Mouse (Mus musculus): ENCODE data around the gene Acsl5. TPM values are rescaled to one million over a fixed set of nuclear protein-coding genes. Genes with fewer than 3 reads are reported as not detected.

Gene Acsl5
- total RNA-seq (2015) (66.8 and 92.8 TPM in 2 replicates), total RNA-seq (2017) (93.0 and 99.7 TPM in 2 replicates)

GRCm38 (mm10) chr19:55251383-55252124 is at the start of gene Acsl5:
Gene Acsl5, plus strand, starts transcription at chr19:55251938.
- peak; percentile 38 for ATAC-seq (ENCODE audit: poor library complexity, severe bottlenecking)

- ATAC-seq (ENCODE audit: poor library complexity, severe bottlenecking), result peak; percentile 80
These were observed 45.1 kb upstream of the Acsl5 start for GRCm38 (mm10) chr19:55206482-55207138.

- no peak for ATAC-seq (ENCODE audit: poor library complexity, severe bottlenecking)
These were observed 44.5 kb upstream of the Acsl5 start for GRCm38 (mm10) chr19:55207205-55207604.

- ATAC-seq (ENCODE audit: poor library complexity, severe bottlenecking), result no peak
These were observed 43.8 kb upstream of the Acsl5 start for GRCm38 (mm10) chr19:55207746-55208538.

GRCm38 (mm10) chr19:55208654-55209053 is 43.1 kb upstream of the Acsl5 start:
- no peak for ATAC-seq (ENCODE audit: poor library complexity, severe bottlenecking)

- ATAC-seq (ENCODE audit: poor library complexity, severe bottlenecking), result no peak
These were observed 42.7 kb upstream of the Acsl5 start for GRCm38 (mm10) chr19:55209084-55209483.

- no peak for ATAC-seq (ENCODE audit: poor library complexity, severe bottlenecking)
These were observed 40.0 kb upstream of the Acsl5 start for GRCm38 (mm10) chr19:55211698-55212097.

GRCm38 (mm10) chr19:55213617-55214340 is 38.0 kb upstream of the Acsl5 start:
- ATAC-seq (ENCODE audit: poor library complexity, severe bottlenecking), result no peak

GRCm38 (mm10) chr19:55216876-55217275 is 34.9 kb upstream of the Acsl5 start:
- no peak for ATAC-seq (ENCODE audit: poor library complexity, severe bottlenecking)

- no peak for ATAC-seq (ENCODE audit: poor library complexity, severe bottlenecking)
These were observed 34.4 kb upstream of the Acsl5 start for GRCm38 (mm10) chr19:55217365-55217764.

GRCm38 (mm10) chr19:55218192-55218739 is 33.5 kb upstream of the Acsl5 start:
- ATAC-seq (ENCODE audit: poor library complexity, severe bottlenecking), result peak; percentile 93

- peak; percentile 48 for ATAC-seq (ENCODE audit: poor library complexity, severe bottlenecking)
These were observed 33.0 kb upstream of the Acsl5 start for GRCm38 (mm10) chr19:55218741-55219221.

- ATAC-seq (ENCODE audit: poor library complexity, severe bottlenecking), result no peak
These were observed 32.4 kb upstream of the Acsl5 start for GRCm38 (mm10) chr19:55219359-55219758.

GRCm38 (mm10) chr19:55221208-55221607 is 30.5 kb upstream of the Acsl5 start:
- ATAC-seq (ENCODE audit: poor library complexity, severe bottlenecking), result no peak

GRCm38 (mm10) chr19:55222268-55222667 is 29.5 kb upstream of the Acsl5 start:
- ATAC-seq (ENCODE audit: poor library complexity, severe bottlenecking), result no peak

- no peak for ATAC-seq (ENCODE audit: poor library complexity, severe bottlenecking)
These were observed 25.1 kb upstream of the Acsl5 start for GRCm38 (mm10) chr19:55226621-55227020.

GRCm38 (mm10) chr19:55227135-55227534 is 24.6 kb upstream of the Acsl5 start:
- ATAC-seq (ENCODE audit: poor library complexity, severe bottlenecking), result peak; percentile 90

- ATAC-seq (ENCODE audit: poor library complexity, severe bottlenecking), result no peak
These were observed 20.7 kb upstream of the Acsl5 start for GRCm38 (mm10) chr19:55231081-55231480.

GRCm38 (mm10) chr19:55232136-55232535 is 19.6 kb upstream of the Acsl5 start:
- peak; percentile 93 for ATAC-seq (ENCODE audit: poor library complexity, severe bottlenecking)

- ATAC-seq (ENCODE audit: poor library complexity, severe bottlenecking), result no peak
These were observed 15.7 kb upstream of the Acsl5 start for GRCm38 (mm10) chr19:55236026-55236425.

Data from megakaryocyte, adult 5-6 weeks (primary cell).